Mouse (Mus musculus) ES-E14 (cell line): ENCODE results near the gene Slit1. TPM values are rescaled to one million over a fixed set of nuclear protein-coding genes. Genes with fewer than 3 reads are reported as not detected.

ENCODE experiments used
- DNase-seq: peaks from one replicate; pipeline ENCODE4 v3.0.0-alpha.2; 2013; ENCODE audit warnings: low read depth, low spot score
- H3K27ac ChIP-seq: 2 replicates; pipeline ENCODE4 v1.5.1; 2012; ENCODE audit warnings: low read depth, mild to moderate bottlenecking, low read length, moderate library complexity, mixed read lengths; ENCODE audit not compliant: poor library complexity, insufficient read depth, severe bottlenecking
- H3K36me3 ChIP-seq: 2 replicates; pipeline ENCODE4 v1.6.1; 2012; ENCODE audit warnings: mild to moderate bottlenecking, low read length, moderate library complexity, mixed read lengths; ENCODE audit not compliant: control insufficient read depth, poor library complexity, insufficient read depth, severe bottlenecking
- H3K4me1 ChIP-seq, 2 experiments: fragments of 150-350 bp in 1 of 2; sonication (generic) in 1 of 2; 2 replicates each; pipeline ENCODE4 v1.6.1; 2012; ENCODE audit warnings: low read length in 2 of 2, mild to moderate bottlenecking in 1 of 2, mixed read lengths in 1 of 2; ENCODE audit not compliant: control insufficient read depth in 2 of 2, insufficient read depth in 2 of 2, poor library complexity in 1 of 2
- H3K4me3 ChIP-seq, 2 experiments: fragments of 150-350 bp in 1 of 2; sonication (generic) in 1 of 2; 2 replicates each; pipeline ENCODE4 v1.5.1; 2012; ENCODE audit warnings: low read length in 2 of 2, low read depth in 1 of 2, mild to moderate bottlenecking in 1 of 2, mixed read lengths in 1 of 2; ENCODE audit not compliant: insufficient read depth in 1 of 2, poor library complexity in 1 of 2, severe bottlenecking in 1 of 2
- H3K9ac ChIP-seq: 2 replicates; pipeline ENCODE4 v1.6.1; 2012; ENCODE audit warnings: low read depth, mild to moderate bottlenecking, low read length, mixed read lengths; ENCODE audit not compliant: poor library complexity, insufficient read depth, severe bottlenecking
- H3K9me3 ChIP-seq: fragments of 150-350 bp; sonication (generic); 2 replicates; pipeline ENCODE4 v1.6.1; 2012; ENCODE audit warnings: low read depth, mild to moderate bottlenecking, low read length; ENCODE audit not compliant: control insufficient read depth, insufficient read depth
- CHD2 ChIP-seq: IDR thresholded peaks from 2 replicates; pipeline ENCODE4 v1.6.1; 2014; ENCODE audit warnings: mild to moderate bottlenecking, low read depth, low read length, inconsistent platforms
- HCFC1 ChIP-seq: IDR thresholded peaks from 2 replicates; pipeline ENCODE4 v1.6.1; 2012; ENCODE audit warnings: low read length, inconsistent platforms, borderline replicate concordance; ENCODE audit not compliant: insufficient read depth
- MAFK ChIP-seq: IDR thresholded peaks from 2 replicates; pipeline ENCODE4 v1.6.1; 2014; ENCODE audit warnings: mild to moderate bottlenecking, low read depth, low read length, inconsistent platforms; ENCODE audit not compliant: insufficient read depth
- ZC3H11A ChIP-seq: IDR thresholded peaks from 2 replicates; pipeline ENCODE4 v1.6.1; 2012; ENCODE audit warnings: low read depth, mild to moderate bottlenecking, inconsistent platforms, low read length, borderline replicate concordance
- ZNF384 ChIP-seq: IDR thresholded peaks from 2 replicates; pipeline ENCODE4 v1.6.1; 2012; ENCODE audit warnings: low read depth, low read length, inconsistent platforms
- in situ Hi-C, 2 experiments: fragments of 600-800 bp; cut with MboI; formaldehyde crosslinking; loops; one replicate each; pipeline ENCODE4 v1.15.1; 2025; ENCODE audit warnings: low sequenced_read_pairs in 2 of 2, inconsistent platforms in 1 of 2; ENCODE audit not compliant: unreplicated experiment in 2 of 2
- total RNA-seq: library from RNA; depleted of rRNA; stranded (reverse); fragments of 300-350 nt; gene quantifications from 2 replicates; pipeline ENCODE4 v1.2.3, GENCODE M21; 2012

Gene Slit1
- total RNA-seq, 1 experiment: 1.4 TPM

DNA sequence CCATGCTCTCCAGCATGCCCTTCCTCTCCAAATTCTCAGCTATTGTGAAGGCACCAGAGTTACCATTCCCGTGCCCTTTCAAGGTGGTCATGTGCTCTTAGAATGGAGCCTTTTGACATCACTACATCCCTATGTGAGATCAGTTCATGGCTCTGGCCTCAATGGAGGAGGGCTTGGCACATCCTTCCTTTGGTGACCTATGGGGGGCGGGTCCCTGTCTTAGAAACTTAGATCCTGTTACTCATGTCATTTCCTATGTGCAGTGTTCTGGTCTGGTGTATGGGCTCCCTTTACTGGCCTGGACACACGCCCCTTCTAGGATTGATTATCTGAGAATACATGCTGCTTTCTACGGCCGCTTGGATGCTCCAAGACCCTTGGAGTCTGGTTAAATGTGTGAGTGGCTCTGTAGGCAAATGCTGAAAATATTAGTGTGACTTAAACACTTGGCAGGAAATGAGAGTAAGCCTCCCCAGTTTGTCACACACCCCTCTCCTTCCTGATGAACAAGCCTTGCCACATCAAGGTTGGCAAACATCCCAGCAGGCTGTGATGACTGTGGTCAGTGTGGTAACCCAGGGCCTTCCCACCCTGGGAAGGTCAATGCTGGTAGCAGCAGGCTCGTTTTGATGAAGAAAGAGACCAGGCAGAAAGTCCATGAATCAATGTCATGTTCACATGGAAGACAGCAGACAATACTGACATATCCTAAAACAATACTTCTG, 146.1 kb downstream of the Slit1 start:
- no peak for TF ChIP-seq MAFK
- no peak for TF ChIP-seq HCFC1
- TF ChIP-seq ZC3H11A: no peak
- TF ChIP-seq CHD2: no peak
- TF ChIP-seq ZNF384: no peak
- DNase-seq: no peak

DNA sequence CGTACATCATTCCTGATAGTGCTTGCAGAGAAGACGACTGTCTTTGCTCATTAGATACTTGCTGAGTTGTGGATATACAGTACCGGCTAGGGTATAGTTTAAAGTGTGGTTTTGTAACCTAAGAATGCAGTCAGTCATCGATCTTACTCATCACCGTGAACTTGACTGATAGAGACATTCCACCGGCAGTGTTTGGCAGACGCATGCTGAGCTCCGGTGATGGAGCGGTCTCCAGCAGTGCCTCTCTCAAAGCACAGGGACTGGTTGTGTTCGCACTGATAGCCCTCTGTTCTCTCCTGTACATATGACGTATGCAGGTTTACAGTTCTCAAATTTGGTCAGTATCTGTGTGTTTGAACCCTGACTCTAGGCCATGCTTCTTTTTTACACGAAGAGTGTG, 151.7 kb downstream of the Slit1 start:
- H3K27ac ChIP-seq: no peak overlapping the region
- TF ChIP-seq MAFK: no peak
- TF ChIP-seq ZNF384: no peak
- no peak for TF ChIP-seq HCFC1
- TF ChIP-seq ZC3H11A: no peak
- TF ChIP-seq CHD2: no peak
- peaks cover 0 to 4% of the 10 kb centered on the region in 2 experiments; a peak in 1 of 4 replicates for H3K4me1 ChIP-seq
- no peak for DNase-seq
- peaks cover 7% of the 10 kb centered on the region; the same call in 1 of the 2 replicates for H3K36me3 ChIP-seq
- H3K9ac ChIP-seq: no peak overlapping the region
- H3K9me3 ChIP-seq: no peaks in the 10 kb centered on the region
- in situ Hi-C loops: no loop called here
- no peak overlapping the region for H3K4me3 ChIP-seq

More for the DNA sequence above, 146.1 kb downstream of the Slit1 start:
- H3K4me3 ChIP-seq: no peak overlapping the region
- no peaks in the 10 kb centered on the region for H3K9me3 ChIP-seq
- no peak overlapping the region for H3K27ac ChIP-seq
- H3K4me1 ChIP-seq: peaks cover 2 to 4% of the 10 kb centered on the region in 2 experiments; a peak in 2 of 4 replicates
- H3K9ac ChIP-seq: no peak overlapping the region
- no peaks in the 10 kb centered on the region for H3K36me3 ChIP-seq
- in situ Hi-C loops: no loop called here

DNA sequence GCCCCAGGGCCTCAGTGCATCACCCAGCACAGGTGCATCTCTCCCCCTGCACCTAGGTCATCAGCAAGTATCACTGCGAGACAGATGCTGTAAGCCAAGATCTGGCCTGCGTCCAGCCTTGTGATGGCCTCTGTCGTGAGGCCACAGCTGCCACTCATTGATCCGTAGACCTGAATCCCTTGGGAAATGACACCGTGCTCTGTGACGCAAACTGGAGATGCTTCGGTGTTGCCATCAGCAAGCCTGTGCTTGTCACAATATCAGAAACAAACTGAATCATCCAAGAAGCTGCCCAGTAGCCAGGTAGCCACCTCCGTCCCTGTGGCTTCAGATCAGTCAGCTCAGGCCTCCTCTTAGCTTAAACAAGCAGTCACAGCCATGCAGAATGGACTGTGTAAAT, 153.8 kb downstream of the Slit1 start:
- Histone ChIP-seq H3K27ac (no peak overlapping the region), H3K9ac (no peak overlapping the region), H3K4me1 (no peaks in the 10 kb centered on the region), H3K36me3 (peaks cover 12% of the 10 kb centered on the region; the same call in 1 of the 2 replicates), H3K9me3 (no peaks in the 10 kb centered on the region), H3K4me3 (no peak overlapping the region)
- TF ChIP-seq HCFC1 (no peak), ZC3H11A (no peak), ZNF384 (no peak), CHD2 (no peak), MAFK (no peak)
- no peak for DNase-seq
- in situ Hi-C loops: no loop called here

DNA sequence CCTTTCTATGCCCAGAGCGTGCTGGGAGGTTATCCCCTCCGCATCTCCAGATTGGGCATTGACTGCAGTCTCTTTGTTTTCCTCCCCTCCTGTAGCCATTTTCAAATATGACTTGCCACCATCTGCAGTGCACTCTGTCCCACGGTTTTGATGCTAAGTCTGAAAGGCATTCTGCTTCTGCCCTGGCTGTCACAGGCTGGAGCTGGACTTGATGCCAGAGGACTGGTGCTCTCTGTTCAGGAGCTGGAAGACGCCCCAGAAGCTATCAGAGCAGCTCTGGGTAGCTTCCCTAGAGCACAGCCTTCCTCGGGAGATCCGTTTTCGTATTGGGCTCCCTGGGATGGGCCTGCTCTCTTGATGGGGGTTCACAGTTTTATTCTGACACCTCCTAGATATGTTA, 154.4 kb downstream of the Slit1 start:
- in situ Hi-C loops: no loop called here
- Histone ChIP-seq H3K36me3 (peaks cover 14% of the 10 kb centered on the region; the same call in 1 of the 2 replicates), H3K9ac (no peak overlapping the region), H3K4me1 (no peaks in the 10 kb centered on the region), H3K4me3 (no peak overlapping the region), H3K27ac (no peak overlapping the region), H3K9me3 (no peaks in the 10 kb centered on the region)
- DNase-seq: no peak
- TF ChIP-seq ZC3H11A: no peak
- no peak for TF ChIP-seq HCFC1
- TF ChIP-seq ZNF384: no peak
- TF ChIP-seq CHD2: no peak
- TF ChIP-seq MAFK: no peak
